Mouse (Mus musculus) left cerebral cortex, postnatal 14 days (tissue): ENCODE results near the gene AC141477.1. TPM values are rescaled to one million over a fixed set of nuclear protein-coding genes. Genes with fewer than 3 reads are reported as not detected.

Experiments used
- DNase-seq, 2 experiments: peaks; one replicate each; pipeline ENCODE4 v3.0.0; 2021 to 2022; ENCODE audit warnings: low spot score in 2 of 2, mixed read lengths in 1 of 2
- intact Hi-C: fragments of 180-260 bp; cut with DNase I; formaldehyde crosslinking; loops from one replicate; pipeline ENCODE4 v1.15.1; 2025
- total RNA-seq, 2 experiments: library from RNA; stranded (reverse); gene quantifications; 2 replicates each; pipeline ENCODE4 v1.2.3; 2021

Gene AC141477.1
- total RNA-seq, 2 experiments from 2014 or later: not detected

DNA sequence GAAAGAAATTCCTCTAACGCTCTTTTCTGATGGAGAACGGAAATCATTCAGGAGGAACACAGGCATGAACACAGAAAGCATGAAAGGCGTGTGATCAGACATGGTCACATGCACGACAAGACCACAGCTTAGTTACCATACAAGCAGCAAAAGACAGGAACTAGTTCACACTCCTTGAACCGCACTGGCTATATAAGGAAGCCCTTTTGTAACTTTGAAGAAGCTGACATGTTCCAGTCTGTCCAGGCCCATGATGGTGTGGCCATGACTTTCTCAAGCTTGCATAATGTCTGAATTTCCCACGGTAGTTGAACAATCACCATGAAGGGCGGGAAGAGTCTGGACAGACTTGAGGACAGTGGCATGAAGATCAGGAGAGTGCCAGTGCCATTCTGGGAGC lies 14.6 kb downstream of the AC141477.1 start:
- intact Hi-C loops: no loop called here
- DNase-seq: no peak

DNA sequence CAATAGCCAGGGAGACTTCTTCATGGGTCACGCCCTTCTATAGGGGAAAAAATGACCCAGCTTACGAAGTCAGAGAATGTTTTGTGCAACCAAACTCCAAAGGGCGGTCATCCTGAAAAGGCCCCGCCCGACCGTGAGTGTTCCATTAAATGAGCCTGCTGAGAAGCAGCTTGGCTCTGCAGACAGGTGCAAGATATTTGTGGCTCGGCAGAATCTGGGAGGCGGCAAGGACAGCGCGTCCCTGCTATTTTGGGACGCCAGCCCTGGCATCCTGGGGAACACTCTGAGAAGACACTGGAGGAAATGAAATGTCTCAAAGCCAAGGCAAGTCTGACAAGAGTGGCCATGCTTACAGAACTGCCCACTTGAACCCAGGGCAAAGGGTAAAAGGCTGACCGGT lies 23.4 kb downstream of the AC141477.1 start:
- intact Hi-C loops: no loop called here
- DNase-seq: peak; percentile 62 to 73

DNA sequence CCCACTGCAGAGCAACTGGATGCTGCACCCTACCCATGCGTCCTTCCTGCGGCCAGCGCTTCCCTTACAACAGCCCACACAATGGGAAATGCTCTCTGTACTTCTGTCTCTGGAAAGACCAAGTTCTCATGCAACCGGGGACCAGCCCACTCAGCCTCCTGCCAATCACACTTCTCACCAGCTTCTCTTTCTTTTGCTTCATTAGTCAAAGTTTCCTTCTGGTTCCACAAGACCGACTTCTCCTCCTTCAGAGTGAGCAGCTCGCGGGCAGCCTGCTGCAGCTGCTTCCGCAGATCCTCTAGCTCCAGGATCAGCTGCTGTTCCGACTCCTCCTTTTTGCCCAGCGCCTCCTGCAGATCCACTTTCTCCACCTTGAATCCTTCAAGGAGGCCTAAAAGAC lies 31.7 kb downstream of the AC141477.1 start:
- DNase-seq: peak in 1 of 2 experiments; percentile 18
- intact Hi-C loops: no loop called here

DNA sequence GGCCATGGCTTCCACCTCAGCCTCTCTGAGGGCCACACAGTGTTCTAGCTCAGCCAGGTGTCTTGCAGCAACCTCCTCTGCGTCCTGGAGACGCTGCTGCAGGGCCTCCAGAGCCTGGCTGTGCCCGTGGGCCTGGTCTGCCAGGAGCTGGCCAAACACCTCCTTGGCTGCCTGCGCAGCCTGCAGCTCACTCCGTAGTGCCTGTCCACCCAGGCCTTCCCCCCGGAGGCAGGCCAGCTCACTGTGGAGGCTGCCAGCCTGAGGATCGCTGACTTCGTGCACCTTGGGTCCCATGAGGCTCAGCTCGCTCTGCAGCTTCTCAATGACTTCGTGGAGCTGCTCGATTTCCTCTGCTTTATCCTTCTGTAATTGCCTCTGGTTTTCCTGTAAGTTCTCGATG lies 47.6 kb downstream of the AC141477.1 start:
- intact Hi-C loops: no loop called here
- DNase-seq: no peak

DNA sequence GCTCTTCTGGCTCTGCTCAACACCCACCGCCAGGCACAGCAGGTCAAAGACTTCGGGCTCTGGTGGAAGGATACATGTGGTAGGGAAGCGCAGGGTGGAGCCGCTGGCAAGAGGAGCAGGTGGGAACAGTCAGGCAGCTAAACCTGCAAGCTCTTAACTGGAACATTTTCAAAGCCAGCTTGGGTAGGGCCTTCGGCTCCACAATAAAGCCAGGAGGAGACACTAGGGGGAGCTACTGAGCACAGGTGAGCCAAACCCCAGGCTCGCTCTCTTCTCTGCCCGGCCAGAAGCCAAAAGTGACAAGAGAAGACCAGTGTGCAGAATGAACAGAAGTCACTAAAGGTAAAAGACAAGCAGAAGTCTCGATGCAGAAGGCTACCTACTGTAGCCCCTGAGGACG lies 48.5 kb downstream of the AC141477.1 start:
- DNase-seq: no peak
- intact Hi-C loops: no loop called here

DNA sequence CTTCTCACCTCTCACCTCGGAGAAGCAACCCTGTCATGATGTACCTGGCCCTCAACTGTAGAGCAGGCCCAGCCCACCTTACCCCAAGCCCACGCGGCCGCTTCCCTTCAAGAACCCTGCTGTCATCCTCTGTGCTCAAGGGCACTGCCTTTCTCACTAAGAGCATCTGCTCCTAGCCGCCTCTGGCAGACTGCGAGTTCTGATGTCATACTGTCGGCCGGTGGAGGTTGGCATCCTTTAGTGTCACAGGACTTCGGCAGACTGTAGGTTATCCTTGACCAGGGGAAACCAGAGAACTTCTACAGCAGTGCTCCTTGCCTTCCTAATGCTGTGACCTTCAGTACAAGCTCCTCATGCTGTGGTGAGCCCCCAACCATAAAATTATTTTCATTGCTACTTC lies 49.1 kb downstream of the AC141477.1 start:
- intact Hi-C loops: no loop called here
- DNase-seq: no peak

Other genes starting within 250 kb of the AC141477.1 start
- gene Prmt2, start 202.6 kb downstream of the AC141477.1 start, total RNA-seq: 10 to 100 TPM; 56.6 to 60.6 TPM
- 10 to 100 TPM; 86.5 to 89.4 TPM for gene S100b, start 186.6 kb downstream of the AC141477.1 start, total RNA-seq
- gene Dip2a, start 95.2 kb downstream of the AC141477.1 start, total RNA-seq: 10 to 100 TPM; 55.7 to 56.4 TPM
- gene Pcnt, start 2.3 kb upstream of the AC141477.1 start, total RNA-seq: 10 to 100 TPM; 15.1 to 16.5 TPM
- not detected for gene 2610028H24Rik, start 8.6 kb upstream of the AC141477.1 start, total RNA-seq
- gene Mcm3ap, start 28.5 kb upstream of the AC141477.1 start, total RNA-seq: 10 to 100 TPM; 50.4 to 57.9 TPM
- 1 to 10 TPM; 2.7 to 4.2 TPM for gene Ybey, start 28.7 kb upstream of the AC141477.1 start, total RNA-seq
- 10 to 100 TPM; 48.9 to 56.0 TPM for gene Lss, start 91.1 kb upstream of the AC141477.1 start, total RNA-seq
- gene Spatc1l, start 121.8 kb upstream of the AC141477.1 start, total RNA-seq: not detected
- not detected for gene Ftcd, start 135.2 kb upstream of the AC141477.1 start, total RNA-seq
- 10 to 100 TPM; 15.6 to 16.4 TPM for gene Col6a2, start 183.2 kb upstream of the AC141477.1 start, total RNA-seq